Mouse (Mus musculus): ENCODE data around the gene Pfn1. TPM values are rescaled to one million over a fixed set of nuclear protein-coding genes. Genes with fewer than 3 reads are reported as not detected.
A peak's percentile ranks its signal among the peaks of the same experiment; 100 is the strongest.

The Pfn1 gene
- total RNA-seq, 4 experiments from 2014 or later, result 268 to 335 (median 298) TPM

DNA sequence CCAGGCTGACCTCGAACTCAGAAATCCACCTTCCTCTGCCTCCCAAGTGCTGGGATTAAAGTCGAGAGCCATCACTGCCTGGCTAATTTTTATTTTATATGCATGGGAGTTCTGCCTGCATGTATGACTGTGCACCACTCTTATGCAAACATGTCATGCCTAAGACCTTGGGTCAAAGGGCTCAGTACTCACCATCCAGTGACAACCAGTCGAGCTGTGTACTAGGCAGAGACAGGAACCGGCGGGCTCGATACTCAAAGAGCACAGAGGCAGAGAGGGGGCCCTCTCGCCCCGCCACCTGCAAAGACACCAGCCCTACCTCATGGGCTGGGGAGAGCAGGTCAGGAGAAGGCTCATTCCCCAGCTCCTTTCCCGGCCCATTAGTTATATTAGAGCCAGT, 23.6 kb upstream of the Pfn1 start:
- no peak for DNase-seq (ENCODE audit: low spot score in 2 of 2)

DNA sequence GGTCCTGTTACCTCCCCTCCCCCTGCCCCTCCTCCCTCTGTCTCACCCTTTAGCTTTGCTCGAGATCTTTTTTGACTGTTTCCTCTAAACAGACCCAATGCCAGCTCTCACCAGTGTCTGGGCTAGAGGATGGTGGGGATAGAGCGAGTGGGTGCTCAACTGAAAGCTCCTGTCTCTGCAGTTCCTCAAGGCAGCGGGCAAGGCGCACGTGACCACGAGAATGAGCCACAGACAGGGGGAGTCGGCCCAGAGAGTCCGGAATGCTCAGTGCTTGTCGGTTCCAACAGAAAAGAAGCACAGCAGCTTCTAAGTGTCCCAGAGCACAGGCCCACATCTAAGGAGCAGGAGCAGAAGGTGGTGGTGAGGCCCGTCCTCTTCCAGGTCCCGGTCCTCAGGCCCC, 20.1 kb upstream of the Pfn1 start:
- DNase-seq (ENCODE audit: low spot score in 2 of 2), result no peak

DNA sequence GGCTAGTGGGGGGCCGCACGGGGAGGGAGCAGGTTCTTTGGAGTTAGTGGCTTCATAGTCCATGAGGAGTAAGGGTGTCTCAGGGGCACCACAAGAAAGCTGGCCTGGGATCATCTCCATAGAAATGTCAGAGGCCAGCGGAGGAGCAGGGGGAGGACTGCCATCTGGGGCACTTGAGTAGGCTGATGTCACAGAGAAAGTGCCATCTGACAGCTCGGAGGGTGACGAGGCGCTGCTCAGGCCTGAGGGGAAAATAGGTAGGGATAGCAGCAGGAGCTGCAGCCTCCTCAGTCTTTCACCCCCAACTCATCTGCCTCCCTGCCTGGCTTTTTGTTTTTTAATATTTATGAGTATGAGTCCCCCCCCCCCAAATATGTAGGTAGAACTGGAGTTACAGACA, 19.6 kb upstream of the Pfn1 start:
- DNase-seq (ENCODE audit: low spot score in 2 of 2), result no peak

DNA sequence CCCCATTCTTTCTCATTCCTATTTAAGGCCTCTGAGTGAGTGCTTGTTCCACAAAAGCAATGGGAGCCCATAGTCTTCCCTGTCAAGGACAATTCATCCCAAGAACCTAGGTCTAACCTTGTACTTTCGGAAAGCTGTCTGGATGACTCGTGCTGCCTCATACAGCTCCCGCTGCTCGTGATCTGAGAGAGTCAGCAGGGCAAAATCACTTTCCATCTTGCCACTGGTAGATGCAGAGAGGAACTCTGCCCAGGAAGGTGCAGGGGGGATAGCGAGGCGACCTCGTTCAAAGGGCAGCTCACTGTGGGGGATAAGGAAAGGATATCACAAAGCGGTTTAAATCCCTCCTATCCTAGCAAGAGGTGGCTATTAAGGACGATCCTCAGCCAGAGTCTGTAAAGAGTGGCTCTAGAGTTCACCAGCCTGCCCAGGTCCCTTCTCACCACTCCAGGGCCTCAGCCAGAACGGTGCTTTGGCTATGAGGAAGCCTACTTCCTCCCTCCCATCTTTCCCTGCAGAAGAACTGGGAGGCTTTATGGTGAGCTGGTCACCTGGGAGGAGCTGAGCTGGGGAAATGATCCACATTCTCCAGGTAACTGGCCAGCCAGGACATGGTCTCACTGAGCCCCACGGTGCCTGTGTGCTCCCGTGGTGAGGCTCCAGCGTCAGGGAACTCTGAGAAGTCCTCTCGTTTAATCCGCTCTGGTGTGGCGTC, 17.0 kb upstream of the Pfn1 start:
- DNase-seq (ENCODE audit: low spot score in 2 of 2), result no peak

DNA sequence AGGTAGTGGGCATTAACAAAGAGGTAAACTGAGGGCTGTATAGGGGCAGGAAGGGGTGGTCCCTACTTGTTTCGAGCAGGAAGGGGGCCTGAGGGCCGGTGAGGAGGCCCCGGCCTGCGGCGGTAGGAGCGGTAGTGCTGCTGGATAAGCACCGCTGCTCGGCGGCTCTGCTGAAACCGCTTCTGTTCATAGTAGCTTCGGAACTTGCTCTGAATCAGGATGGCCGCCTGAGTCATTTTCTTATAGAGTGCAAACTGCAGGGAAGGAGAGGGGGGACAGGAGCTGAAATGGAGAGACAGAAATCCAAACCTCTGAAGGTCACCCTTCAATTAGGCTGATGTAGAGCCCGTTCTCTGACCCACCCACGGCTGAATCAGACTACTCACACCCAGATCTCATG, 16.0 kb upstream of the Pfn1 start:
- peak in 1 of 2 experiments; percentile 38 for DNase-seq (ENCODE audit: low spot score in 2 of 2)

DNA sequence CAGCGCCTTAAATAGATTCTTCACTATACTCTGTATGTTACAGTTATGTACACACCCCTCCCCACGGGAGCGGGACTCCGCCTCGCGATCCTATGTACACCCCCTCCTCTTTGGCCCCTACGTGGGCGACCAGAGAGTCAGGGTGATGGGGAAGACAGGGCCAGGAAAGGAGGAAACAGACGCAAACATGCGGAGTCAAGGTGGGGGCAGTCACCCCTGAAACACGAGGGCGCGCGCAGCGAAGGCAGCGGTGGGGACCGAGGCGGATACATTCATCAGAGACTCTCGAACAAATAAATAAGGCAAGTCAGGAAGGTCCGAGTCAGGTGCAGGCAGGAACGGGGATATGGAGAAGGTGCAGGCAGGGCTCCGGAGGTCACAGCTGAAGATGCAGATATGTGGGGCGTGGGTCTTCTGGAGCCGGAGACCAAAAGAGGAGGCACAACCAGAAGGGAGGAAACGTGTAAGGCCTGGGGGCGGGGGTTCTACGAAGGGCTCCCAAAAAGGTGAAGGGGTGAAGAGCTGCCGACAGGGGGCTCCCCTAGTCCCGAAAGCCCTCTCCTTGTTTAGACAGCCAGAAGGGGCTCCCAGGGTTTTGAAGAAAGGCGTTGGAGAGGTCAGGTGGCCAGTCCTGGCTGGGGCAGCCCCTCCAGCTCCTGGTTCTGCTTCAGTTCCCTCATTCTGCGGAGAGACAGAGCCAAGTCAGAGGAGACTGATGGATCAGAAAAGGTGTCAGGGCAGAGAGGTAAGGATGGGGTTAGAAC, 15.3 kb upstream of the Pfn1 start:
- DNase-seq (ENCODE audit: low spot score in 2 of 2), result peak in 1 of 2 experiments; percentile 62

DNA sequence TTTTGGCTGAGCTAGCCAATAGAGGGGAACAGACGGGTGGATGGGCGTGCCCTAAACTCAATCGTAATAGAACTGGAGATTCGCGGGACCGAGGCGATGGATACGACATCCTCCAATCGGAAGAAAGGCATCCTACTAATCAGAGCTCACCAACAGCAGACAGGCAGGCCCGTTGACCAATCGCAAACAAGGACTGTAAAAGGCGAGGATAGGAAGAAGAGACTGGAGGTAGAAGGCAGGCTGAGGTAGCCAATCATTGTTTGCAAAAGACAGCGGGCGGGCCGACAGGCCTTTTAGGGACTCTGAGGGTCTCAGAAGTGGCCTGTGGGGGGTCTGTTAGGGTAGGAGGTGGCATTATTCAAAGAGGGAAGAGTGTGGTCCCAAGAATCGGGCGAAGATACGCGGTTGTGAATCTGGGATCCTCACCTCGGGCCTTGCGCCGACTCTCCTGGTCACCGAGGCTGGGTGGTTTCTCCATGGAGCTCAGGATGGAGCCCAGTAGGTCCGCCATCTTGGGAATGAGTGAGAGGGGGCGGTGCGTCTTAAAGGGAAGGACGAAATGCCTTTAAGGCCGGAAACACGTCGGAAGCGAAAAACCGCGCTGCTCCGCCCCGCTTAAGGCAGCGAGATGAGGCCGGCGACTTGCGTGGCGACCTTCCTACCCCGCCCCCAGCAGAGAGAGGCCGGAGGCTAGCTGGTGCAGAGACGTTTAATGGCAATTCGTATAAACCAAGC, 14.5 kb upstream of the Pfn1 start, which contains the start of gene Spag7:
Spag7 (minus strand) TSS at position 646 of the 735 bp plus-strand sequence.
- DNase-seq (ENCODE audit: low spot score in 2 of 2), result peak; percentile 99

DNA sequence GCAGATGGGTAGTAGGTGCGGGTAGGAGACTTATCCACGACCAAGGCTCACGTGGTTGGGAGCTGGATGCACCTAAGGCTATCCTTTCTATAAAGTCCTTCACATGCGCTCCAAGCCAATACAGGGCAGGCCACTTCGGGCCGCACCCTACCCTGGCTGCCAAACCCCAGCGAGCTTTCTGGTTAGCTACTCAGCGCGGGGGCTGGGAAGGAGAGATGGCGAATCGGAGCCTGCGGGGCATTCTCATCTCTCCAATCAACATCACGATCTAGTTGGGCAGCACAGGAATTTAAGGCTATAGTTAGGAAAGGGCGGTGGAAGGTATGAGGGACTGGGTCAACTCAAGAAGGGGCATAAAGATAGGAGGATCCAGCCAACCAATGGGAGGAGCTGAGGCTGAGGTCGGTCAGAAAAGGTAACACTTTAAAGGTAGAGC, 13.9 kb upstream of the Pfn1 start:
- DNase-seq (ENCODE audit: low spot score in 2 of 2), result no peak

DNA sequence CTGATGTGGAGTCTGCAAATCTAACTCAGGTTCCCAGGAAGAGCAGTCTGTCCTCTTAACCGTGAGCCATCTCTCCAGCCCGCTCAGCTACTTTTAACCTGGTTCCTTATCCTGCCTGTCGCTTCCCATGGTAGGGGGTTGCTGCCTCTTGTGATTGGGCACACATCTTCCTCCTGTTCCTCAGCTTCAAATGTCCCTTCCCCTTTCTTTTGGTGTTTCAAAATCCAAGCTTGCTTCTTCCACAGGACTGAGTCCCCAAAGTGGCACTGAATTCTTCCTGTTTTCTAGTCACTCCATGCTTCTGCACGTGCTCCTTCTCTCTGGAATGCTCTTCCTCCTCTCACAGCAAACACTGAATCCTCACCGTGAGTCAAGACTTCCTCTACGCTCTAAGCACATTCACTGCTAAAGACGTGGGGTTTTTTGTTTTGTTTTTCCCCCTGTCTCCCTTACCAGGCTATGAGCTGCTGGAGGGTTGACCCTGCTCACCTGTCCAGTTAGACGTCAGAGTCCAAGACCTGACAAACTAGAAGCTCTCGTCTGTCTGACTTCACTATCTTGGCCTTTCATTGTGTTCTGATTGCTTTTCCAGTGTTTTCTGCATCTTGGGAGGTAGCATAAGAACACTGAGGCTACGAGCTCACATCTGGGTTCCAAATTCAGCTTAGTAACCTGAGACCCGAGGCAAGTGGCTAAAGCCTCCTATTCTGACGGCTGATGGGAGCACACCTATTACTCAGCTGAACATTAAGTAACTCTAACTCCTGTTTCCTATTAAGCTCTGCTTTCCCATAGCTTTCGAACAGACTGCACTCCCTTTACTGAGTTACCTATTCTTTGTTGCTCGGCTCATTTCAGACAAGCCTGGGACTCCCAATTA, 13.1 kb upstream of the Pfn1 start:
- no peak for DNase-seq (ENCODE audit: low spot score in 2 of 2)

DNA sequence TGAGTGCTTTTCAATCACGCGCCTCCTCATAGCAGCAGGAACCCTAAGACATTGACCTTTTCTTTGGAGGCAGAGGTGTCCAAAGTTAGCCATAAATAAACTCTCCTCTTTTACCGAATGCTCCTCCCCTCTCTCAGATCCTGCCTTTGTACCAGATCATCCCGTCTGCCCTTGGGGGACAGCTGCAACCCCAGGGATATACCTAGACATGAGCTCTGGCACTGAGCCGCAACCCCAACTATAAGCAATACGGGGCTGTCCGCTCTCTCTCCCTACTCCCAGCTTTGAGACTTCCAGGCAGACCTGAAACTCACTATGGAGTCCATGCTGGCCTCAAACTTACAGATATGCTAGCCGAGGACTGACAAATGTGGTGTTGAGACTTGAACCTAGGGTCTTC, 12.2 kb upstream of the Pfn1 start:
- no peak for DNase-seq (ENCODE audit: low spot score in 2 of 2)

DNA sequence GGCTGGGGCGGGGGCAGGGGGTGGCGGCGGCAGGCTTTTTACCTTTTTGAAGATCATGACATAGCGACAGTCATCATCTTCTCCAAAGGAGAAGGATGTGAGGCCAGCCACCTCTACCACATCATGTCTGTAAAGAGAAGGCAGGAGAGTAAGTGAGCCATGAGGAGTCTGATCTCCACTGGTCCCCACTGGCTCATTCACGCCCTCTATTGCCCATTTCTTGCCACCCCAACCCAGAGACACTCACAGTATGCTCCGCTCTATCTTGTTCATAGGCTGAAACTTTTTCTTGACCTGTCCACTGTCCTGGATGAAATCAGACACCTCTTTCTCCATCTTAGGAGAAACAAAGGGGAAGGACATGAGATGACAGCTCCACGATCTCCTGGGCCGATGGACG, 10.3 kb upstream of the Pfn1 start:
- no peak for DNase-seq (ENCODE audit: low spot score in 2 of 2)

DNA sequence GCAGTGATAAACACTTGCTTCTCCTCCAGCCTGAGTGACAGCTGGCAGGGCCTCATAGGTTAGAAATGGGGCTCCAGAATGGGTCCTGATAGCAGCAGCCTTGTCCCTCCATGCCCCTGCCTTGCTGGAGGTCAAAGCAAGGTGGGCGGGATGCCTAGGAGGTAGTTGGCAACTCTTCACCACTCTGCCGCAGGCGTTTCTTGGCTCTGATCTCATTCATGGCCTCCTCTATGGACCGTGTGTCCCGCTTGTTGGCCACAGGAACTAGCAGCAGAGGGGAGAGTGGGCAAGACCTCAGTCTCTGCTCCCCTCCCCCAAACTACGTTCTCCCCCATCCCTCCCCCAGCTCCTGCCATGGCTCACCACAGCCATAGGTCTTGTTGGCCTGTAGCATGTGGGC, 9.5 kb upstream of the Pfn1 start:
- DNase-seq (ENCODE audit: low spot score in 2 of 2), result no peak

DNA sequence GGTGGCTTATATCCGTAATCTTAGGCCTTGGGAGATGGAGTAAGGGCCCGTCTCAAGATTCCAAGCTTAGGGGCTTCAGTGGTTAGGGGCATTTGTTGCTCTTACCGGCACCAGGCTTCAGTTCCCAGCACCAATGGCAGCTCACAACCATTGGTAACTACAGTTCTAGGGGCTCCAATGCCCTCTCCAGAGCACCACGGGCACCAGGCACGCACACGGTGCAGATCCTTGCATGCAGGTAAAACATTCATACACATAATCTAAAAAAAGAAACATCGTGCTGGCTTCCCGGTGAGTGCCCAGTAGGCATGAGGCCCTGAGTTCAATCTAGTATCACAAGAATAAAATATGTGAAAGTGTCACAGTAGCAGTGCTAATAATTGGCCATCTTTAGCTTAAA, 8.7 kb upstream of the Pfn1 start:
- no peak for DNase-seq (ENCODE audit: low spot score in 2 of 2)

DNA sequence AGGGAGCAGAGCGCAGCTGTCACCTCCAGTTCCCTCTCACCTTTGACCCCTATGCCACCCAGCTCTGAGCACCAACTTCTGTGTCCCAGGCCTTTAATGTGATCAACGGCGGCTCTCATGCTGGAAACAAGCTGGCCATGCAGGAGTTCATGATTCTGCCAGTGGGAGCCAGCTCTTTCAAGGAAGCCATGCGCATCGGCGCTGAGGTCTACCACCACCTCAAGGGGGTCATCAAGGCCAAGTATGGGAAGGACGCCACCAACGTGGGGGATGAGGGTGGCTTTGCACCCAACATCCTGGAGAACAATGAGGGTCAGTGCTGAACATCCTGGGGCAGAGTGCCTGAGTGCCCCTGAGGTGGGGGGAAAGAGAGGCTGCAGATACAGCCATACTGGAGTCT, 6.1 kb upstream of the Pfn1 start:
- DNase-seq (ENCODE audit: low spot score in 2 of 2), result no peak

DNA sequence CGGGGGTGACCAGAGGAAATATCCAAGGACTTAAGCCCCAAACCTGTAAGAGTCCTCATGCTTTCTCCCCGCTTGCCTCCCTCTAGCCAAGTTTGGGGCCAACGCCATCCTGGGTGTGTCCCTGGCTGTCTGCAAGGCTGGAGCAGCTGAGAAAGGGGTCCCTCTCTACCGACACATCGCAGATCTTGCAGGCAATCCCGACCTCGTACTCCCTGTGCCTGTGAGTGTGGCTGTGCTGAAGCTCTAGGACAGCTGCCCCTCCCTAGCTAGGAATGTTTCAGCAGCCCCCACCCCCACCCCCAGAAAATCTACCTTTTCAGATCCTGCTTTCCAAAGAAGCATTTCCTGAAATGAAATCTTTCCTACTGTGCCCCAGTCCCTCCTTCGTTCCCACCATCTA, 4.5 kb upstream of the Pfn1 start:
- DNase-seq (ENCODE audit: low spot score in 2 of 2), result no peak

DNA sequence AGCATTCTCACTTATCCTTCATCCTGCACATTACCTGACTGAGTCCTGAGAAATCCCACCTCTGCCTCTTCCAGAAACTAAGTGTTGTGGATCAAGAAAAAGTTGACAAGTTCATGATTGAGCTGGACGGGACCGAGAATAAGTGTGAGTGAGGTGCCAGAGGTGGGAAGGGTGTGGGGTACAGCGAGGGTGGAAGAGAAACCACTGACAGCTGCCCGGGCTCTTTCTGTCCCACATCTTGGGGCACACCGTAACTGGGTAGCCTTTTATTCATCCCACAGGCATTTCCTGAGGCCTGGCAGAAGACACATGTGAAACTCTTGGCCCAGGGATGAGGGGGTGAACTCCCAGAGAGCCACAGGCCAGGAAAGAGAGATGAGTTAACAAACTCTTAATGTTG, 4.1 kb upstream of the Pfn1 start:
- DNase-seq (ENCODE audit: low spot score in 2 of 2), result no peak

DNA sequence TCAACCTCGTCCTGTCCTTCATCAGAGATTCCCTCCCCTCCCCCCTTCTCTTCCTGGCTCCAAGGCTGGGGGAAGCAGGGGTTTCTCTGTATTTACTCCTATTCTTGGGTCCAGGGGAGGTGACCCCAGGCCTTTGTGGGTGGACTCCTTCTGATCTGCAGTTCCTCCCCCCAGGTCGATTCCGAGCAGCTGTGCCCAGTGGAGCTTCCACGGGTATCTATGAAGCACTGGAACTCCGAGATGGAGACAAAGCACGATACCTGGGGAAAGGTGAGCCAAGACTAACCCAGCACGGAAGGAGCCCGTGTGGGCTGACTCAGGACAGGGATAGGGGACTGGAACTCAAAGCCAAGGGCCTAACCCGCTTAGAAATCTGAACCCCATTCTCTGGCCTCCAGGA, 3.5 kb upstream of the Pfn1 start:
- DNase-seq (ENCODE audit: low spot score in 2 of 2), result no peak

DNA sequence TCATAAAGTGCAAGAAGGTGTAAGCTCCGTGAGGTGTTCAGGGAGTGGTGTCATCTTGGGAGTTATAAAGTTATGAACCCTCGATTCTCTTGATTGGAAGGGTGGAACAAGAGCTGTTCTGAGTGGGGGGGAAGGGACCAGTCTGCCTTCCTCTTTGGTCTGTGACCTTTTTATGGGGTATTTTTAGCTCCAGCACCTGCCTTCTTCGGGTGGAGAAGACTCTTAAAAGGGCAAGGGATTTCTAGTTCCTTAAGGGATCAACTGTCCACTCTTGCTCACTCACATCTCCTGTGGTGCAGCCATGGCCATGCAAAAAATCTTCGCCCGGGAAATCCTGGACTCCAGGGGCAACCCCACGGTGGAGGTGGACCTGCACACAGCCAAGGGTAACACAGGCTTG, 3.1 kb upstream of the Pfn1 start:
- DNase-seq (ENCODE audit: low spot score in 2 of 2), result no peak

DNA sequence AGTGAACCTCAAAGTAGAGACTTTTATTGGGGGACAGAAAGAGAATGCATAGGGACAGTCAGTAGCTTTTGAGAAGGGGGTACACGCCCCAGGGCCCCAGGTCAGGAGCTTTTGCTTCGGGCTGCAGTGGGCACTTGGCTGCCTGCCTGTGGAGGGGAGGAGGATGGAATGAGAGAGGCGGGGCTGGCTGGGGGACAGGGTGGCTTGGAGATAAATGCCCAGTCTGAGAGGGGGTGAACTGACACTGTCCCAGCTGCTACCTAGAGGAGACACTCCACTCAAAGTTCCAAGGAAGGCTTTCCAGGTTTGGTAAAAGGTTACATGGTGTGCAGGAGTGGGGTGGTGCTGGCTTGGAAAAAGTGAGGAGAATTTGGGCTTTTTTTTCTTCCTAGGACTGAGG, 2.5 kb upstream of the Pfn1 start, which contains the start of gene Eno3:
Eno3 (plus strand) TSS at position 239 of the 400 bp plus-strand sequence.
- no peak for DNase-seq (ENCODE audit: low spot score in 2 of 2)

DNA sequence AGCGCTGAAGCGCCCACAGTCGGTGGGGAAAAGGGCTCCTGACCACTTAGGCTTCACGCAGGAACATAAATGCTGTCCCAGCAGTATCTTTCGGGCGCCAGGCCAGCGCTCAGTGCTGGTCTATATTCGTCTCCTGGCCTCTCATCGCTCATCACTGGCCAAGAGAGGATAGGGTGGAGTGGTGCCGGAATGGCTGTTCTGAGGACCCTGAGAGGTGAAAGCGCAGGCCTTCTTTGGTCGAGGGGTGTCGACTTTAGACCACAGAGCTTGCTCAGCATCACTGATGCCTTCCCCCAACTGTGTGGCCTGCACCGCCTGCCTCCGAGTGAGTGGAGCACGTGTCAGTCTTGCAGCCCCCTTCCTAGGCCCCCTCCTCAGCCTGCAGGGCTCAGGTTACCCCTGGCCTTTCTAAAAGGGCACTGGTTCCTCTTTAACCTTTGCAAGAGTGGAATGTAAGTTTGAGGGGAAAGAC, 2.0 kb upstream of the Pfn1 start:
- DNase-seq (ENCODE audit: low spot score in 2 of 2), result no peak
